Mouse (Mus musculus) heart, embryonic 10.5 days (tissue): ENCODE data around the gene Hoxd9. TPM values are rescaled to one million over a fixed set of nuclear protein-coding genes. Genes with fewer than 3 reads are reported as not detected.

ENCODE experiments used
- DNase-seq: peaks from one replicate; pipeline ENCODE4 v3.0.0-alpha.2; 2017; ENCODE audit warnings: low spot score
- H3K27ac ChIP-seq: fragments of 300-500 bp; sonication (generic); 2 replicates; pipeline ENCODE4 v1.5.1; 2016; ENCODE audit warnings: mild to moderate bottlenecking
- H3K27me3 ChIP-seq: fragments of 300-500 bp; sonication (generic); 2 replicates; pipeline ENCODE4 v1.6.1; 2016; ENCODE audit warnings: mild to moderate bottlenecking; ENCODE audit not compliant: poor library complexity, insufficient read depth, severe bottlenecking
- H3K36me3 ChIP-seq: fragments of 300-500 bp; sonication (generic); 2 replicates; pipeline ENCODE4 v1.6.1; 2016; ENCODE audit warnings: mild to moderate bottlenecking, moderate library complexity
- H3K4me1 ChIP-seq: fragments of 300-500 bp; sonication (generic); 2 replicates; pipeline ENCODE4 v1.6.1; 2016; ENCODE audit warnings: mild to moderate bottlenecking
- H3K4me3 ChIP-seq: fragments of 300-500 bp; sonication (generic); 2 replicates; pipeline ENCODE4 v1.5.1; 2016; ENCODE audit warnings: mild to moderate bottlenecking, moderate library complexity
- H3K9me3 ChIP-seq: fragments of 300-500 bp; sonication (generic); 2 replicates; pipeline ENCODE4 v1.6.1; 2016; ENCODE audit warnings: mild to moderate bottlenecking, moderate library complexity
- WGBS: fragments of 180-500 bp; shearing (Covaris S2); methylation state at CpG from one replicate; pipeline ENCODE4 v1.1.7; 2016; 5-methylcytosine and 5-hydroxymethylcytosine counted together
- polyA plus RNA-seq: library from polyadenylated mRNA; unstranded; fragments of >200 nt; fragmentation: Nextera tagmentation; extraction: Ambion mirVana; gene quantifications from 2 replicates; pipeline ENCODE4 v1.2.1, GENCODE M21; 2016

The Hoxd9 gene
- polyA plus RNA-seq, 1 experiment from 2014 or later = 3.0 TPM

DNA sequence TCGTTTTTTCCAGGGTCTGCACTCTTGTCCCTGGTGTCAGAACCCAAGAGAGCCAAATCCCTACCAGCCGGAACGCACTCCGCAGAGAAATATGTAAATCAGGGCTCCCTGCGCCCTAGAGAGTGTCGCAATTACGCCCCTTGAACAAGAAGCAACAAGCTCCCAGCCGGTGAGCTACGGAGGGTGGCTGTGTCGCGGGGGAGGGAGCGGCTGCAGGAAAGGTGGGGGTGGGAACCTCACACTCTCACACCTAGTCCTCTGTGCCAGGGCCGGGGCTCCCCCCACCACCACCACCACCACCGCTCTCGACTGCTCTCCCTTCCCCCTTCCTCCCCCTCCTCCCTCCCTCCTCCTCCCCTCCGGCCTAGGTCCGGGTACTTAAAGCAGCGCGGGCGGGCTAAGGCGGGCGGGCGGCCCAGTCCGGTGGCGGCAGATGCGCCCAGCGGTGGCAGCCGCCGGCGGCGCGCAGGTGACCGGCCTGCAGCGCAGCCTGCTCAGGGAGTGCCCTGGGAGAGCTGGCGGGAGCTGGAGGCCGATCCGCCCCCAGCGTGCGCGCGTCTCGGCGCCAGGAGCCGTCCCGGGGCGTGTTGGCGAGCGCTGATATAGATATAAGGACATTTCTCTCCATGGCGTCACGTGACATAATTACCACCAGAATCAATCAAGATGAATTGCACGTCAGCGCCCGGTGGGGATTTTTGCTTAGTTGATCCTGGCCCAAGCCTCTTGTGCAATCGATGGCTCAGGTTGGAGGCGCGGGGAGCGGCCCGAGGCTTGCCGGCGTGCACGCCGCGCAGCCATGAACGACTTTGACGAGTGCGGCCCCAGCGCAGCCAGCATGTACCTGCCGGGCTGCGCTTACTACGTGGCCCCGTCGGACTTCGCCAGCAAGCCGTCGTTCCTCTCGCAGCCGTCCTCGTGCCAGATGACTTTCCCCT lies 15.7 kb upstream of the Hoxd9 start:
- peak overlapping the region; percentile 45 for H3K4me3 ChIP-seq
- peaks cover 27% of the 10 kb centered on the region for H3K4me1 ChIP-seq
- DNase-seq = no peak
- H3K27me3 ChIP-seq = peaks cover 100% of the 10 kb centered on the region
- H3K9me3 ChIP-seq = no peaks in the 10 kb centered on the region
- H3K36me3 ChIP-seq = no peaks in the 10 kb centered on the region
- under 1% methylated on average over 77 of the region's 78 CpGs for WGBS
- no peak overlapping the region for H3K27ac ChIP-seq

DNA sequence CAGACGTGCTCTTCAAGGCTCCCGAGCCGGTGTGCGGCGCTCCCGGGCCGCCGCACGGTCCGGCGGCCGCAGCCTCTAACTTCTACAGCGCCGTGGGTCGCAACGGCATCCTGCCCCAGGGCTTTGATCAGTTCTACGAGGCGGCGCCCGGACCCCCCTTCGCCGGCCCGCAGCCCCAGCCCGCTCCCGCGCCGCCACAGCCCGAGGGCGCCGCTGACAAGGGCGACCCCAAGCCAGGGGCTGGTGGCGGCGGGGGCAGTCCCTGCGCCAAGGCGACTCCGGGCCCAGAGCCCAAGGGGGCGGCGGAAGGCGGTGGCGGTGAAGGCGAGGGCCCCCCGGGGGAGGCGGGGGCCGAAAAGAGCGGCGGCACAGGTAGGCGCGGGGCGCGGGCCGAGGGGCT lies 14.7 kb upstream of the Hoxd9 start:
- WGBS = 1% methylated on average over 41 of the region's 51 CpGs
- no peaks in the 10 kb centered on the region for H3K36me3 ChIP-seq
- no peak for DNase-seq
- no peak overlapping the region for H3K27ac ChIP-seq
- no peaks in the 10 kb centered on the region for H3K9me3 ChIP-seq
- peaks cover 32% of the 10 kb centered on the region for H3K4me1 ChIP-seq
- H3K4me3 ChIP-seq = peak overlapping the region; percentile 45
- peaks cover 100% of the 10 kb centered on the region for H3K27me3 ChIP-seq

DNA sequence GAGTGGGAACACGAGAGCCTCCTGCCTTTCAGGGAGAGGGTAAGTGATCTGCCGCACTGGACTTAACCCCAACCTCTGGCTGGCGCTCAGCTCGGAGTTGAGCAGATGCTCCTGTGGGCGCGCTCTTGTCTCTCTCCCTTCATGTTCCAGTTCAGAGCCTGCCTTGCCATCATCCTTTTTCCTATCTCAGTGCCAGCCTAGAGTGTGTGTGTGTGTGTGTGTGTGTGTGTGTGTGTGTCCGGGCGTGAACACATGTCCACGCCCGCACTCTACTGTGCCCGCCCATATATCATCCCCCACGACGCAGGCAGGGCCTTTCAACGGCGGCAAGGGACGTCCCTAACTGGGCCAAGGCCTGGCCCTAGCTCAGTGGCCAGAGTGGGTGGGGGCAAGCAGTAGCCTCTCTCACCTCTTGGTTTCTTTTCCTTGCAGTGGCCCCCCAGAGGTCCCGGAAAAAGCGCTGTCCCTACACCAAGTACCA lies 14.0 kb upstream of the Hoxd9 start:
- H3K36me3 ChIP-seq = no peaks in the 10 kb centered on the region
- H3K27me3 ChIP-seq = peaks cover 100% of the 10 kb centered on the region
- H3K9me3 ChIP-seq = no peaks in the 10 kb centered on the region
- DNase-seq = no peak
- peaks cover 32% of the 10 kb centered on the region for H3K4me1 ChIP-seq
- no peak overlapping the region for H3K27ac ChIP-seq
- WGBS = under 1% methylated on average over 18 of the region's 18 CpGs
- H3K4me3 ChIP-seq = 0 out of 2 replicates have a peak overlapping the region, but pooled peaks have one; percentile 8

DNA sequence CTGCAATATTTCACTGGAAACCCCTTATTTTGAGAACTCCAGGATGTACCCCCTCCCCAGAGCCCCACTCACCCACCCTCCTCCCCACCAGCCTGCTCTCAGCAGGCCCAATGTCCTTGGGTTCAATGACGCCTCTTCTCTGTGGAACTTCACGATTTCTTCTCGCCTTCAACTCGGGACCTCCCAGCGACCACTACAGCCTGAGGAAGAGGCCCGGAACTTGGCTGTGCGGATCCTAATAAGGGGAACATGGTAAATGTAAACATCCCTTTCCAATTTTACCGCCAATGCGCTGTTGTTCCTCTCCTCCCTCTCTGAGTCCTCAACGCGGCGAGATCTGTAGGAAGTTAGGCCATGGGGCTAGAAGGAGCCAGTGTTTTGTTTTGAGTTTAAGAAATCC lies 13.4 kb upstream of the Hoxd9 start:
- H3K9me3 ChIP-seq = no peaks in the 10 kb centered on the region
- 1% methylated on average over 12 of the region's 12 CpGs for WGBS
- H3K27ac ChIP-seq = no peak overlapping the region
- peaks cover 32% of the 10 kb centered on the region for H3K4me1 ChIP-seq
- peaks cover 100% of the 10 kb centered on the region for H3K27me3 ChIP-seq
- H3K4me3 ChIP-seq = no peak overlapping the region
- DNase-seq = no peak
- no peaks in the 10 kb centered on the region for H3K36me3 ChIP-seq

DNA sequence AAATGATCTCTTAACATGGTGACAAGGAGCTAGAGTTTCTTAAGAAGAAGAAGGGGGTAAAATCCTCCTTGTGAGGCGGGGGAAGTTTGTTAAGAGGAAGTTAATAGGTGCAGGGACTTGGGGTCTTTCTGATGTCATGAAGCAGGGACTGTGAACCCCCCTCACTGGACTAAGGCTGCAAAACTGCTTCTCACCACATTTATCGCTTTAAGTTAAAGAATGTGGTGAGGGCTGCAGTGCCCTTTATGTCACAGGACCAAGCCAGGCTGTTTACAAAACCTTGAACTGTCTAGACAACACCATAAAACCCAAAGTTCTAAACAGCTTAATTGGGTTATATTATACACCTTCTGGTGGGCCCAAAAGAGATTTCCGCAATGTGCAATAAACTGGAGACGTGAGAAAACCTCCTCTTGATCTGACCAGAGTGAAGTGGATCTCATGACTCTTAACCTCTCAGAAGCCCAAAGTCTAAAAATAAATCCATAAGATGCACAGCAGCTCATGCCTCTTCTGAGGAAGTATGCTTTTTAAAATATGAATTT lies 12.4 kb upstream of the Hoxd9 start:
- DNase-seq = peak; percentile 51
- H3K9me3 ChIP-seq = no peaks in the 10 kb centered on the region
- H3K27me3 ChIP-seq = peaks cover 100% of the 10 kb centered on the region
- 10% methylated on average over 4 of the region's 4 CpGs for WGBS
- peaks cover 25% of the 10 kb centered on the region for H3K4me1 ChIP-seq
- no peak overlapping the region for H3K4me3 ChIP-seq
- no peak overlapping the region for H3K27ac ChIP-seq
- H3K36me3 ChIP-seq = no peaks in the 10 kb centered on the region

DNA sequence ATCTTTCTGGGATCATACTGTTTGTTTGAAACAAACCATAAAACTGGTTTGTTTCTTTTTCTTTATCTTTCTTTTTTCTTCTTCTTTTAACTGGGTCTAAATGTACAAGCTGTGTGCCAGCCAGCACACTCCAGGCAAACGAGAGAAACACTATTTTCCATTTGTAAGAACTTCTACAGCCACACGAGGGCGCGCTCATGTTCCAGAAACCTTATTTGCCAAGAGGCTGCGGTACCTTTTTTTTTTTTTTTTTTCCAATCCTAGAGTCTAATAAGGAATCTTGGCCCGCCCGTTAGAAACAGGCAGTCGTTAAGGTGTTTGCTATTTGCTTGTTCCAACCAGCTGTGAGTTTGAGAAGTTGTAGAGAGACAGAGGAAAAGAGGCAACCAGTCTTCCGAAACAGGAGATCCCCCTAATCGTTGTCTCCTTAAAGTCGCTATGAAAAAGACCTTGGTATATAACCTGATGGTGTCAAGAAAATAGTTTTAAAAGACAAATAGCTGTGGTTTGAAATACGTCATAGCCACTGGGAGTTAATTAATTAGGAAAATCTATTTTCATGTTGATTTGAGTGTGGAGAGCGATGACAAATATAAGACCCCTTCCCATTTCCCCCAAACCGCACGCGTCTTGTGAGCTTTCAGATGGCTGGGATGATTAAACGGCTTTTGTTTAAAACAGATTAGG lies 11.1 kb upstream of the Hoxd9 start:
- 4% methylated on average over 17 of the region's 17 CpGs for WGBS
- Histone ChIP-seq H3K4me1 (peaks cover 26% of the 10 kb centered on the region), H3K9me3 (no peaks in the 10 kb centered on the region), H3K4me3 (no peak overlapping the region), H3K27me3 (peaks cover 98% of the 10 kb centered on the region), H3K27ac (no peak overlapping the region), H3K36me3 (no peaks in the 10 kb centered on the region)
- peak; percentile 76 for DNase-seq

DNA sequence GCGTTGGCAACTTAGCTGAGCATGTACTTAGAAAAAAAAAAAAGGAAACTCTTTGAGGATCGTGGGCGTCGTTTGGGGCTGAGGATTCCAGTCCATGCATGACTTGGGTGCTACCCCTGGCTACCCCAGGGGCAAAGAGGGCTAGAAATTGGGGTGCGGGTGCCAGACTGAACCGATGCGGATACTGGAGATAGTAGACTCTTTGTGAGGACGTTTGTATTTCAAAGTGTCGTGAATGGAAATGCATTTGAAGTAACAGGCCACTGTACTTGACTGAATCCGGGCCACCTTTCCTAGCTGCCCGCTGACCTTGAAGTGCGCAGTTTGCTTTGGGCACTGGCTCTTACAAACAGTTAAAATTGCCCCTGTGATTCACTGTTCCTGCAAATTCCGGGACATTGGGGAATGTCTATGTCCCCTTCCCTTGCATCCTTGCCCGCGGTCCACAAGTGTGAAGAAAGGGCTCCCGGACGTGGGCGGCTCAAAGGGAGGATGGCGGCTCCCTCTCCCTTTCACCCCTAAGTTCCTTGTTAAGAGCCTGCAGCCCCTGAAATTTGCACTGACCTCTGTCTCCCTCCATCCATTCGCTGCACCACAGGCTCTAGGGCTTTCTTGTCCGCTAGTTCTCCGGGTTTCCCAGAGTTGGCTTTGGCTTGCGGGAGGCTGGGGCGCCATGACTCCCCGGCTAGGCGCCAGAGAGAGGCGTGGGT lies 10.4 kb upstream of the Hoxd9 start:
- Histone ChIP-seq H3K4me1 (peaks cover 23% of the 10 kb centered on the region; the same call in 1 of the 2 replicates), H3K27me3 (peaks cover 98% of the 10 kb centered on the region), H3K9me3 (no peaks in the 10 kb centered on the region), H3K36me3 (no peaks in the 10 kb centered on the region), H3K27ac (no peak overlapping the region), H3K4me3 (0 out of 2 replicates have a peak overlapping the region, but pooled peaks have one; percentile 3)
- WGBS = under 1% methylated on average over 27 of the region's 27 CpGs
- peak; percentile 71 for DNase-seq

DNA sequence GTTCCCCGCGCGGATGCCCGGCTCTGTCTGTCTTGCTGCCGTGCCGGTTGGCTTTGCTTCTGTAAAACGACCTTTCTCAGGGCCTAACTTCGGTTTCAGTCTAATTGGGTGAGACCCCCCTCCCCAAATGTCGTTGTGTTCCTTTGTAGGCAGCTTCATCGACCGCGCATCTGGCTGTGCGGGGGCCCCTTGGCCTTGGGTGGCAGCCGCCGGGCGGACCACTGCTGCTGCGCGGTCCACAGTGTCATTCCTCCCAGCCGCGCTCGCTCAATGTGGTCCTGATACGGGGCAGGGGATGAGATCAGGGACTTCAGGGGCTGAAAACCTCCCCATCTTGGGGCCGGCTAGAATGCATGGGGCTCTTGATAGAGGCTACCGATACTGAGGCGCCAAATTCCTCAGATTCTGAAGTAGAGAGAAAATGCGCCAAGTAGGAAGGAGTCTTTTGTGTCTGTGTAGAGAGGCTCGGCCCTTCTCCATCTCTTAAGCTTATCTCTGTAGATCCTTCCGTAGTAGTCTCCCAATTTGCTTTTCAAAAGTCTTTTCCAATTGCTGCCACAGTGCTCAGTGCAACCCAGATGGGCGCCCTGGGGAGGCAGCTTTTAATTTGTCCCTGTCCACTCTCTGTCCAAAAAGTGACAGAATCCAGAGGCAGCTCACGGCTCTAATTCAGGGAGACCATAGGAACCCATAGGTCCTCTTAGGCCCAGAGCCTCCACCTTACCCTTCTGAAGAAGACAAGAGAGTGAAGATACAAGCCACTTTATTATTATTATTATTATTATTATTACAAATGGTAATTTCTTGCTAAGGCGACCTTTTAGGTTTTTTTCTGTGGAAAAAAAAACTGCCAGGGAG lies 9.6 kb upstream of the Hoxd9 start:
- H3K27ac ChIP-seq = no peak overlapping the region; the same call in 1 of the 2 replicates
- H3K27me3 ChIP-seq = peaks cover 98% of the 10 kb centered on the region
- no peaks in the 10 kb centered on the region for H3K9me3 ChIP-seq
- H3K4me3 ChIP-seq = 0 out of 2 replicates have a peak overlapping the region, but pooled peaks have one; percentile 3
- WGBS = under 1% methylated on average over 31 of the region's 31 CpGs
- DNase-seq = no peak
- peaks cover 16% of the 10 kb centered on the region; the same call in 1 of the 2 replicates for H3K4me1 ChIP-seq
- H3K36me3 ChIP-seq = no peaks in the 10 kb centered on the region

DNA sequence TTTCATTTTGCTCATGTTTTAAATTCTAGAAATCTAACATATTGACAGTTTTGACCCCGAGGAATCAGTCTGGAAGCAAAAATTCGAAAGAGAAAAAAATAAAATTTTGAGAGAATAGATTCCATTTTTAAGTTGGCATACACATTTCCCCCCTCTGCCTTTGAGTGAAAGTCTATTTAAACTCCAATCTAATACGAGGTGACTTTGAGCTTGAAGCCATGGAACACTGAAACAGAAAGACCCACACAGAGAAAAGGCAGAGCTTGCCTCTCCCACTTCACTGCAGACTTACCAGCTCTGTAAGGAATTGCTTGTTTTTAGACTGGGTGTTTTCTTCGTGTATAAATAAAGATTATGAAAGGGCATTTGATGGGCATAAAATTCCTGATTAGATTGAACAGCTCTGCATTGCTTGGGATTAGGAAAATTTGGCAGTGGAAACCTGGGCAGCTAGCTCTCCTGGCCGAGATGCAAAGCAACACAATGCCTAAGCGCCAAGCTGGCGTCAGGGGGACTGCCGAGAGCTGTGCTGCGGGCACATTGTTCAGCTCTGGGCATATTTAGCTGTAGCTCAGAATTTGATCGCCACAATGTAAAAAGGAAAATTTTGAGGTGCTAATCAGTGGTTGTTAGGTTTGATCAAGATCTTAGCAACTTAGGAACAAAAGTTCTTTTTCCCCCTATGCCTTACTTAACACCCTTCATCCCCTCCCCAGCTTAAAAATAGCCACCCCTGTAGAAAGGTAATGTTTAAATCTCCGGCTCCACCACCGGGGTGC lies 8.5 kb upstream of the Hoxd9 start:
- WGBS = 2% methylated on average over 12 of the region's 12 CpGs
- DNase-seq = no peak
- Histone ChIP-seq H3K4me1 (peaks cover 14% of the 10 kb centered on the region; the same call in 1 of the 2 replicates), H3K27ac (no peak overlapping the region), H3K9me3 (no peaks in the 10 kb centered on the region), H3K36me3 (no peaks in the 10 kb centered on the region), H3K4me3 (no peak overlapping the region), H3K27me3 (peaks cover 98% of the 10 kb centered on the region)

DNA sequence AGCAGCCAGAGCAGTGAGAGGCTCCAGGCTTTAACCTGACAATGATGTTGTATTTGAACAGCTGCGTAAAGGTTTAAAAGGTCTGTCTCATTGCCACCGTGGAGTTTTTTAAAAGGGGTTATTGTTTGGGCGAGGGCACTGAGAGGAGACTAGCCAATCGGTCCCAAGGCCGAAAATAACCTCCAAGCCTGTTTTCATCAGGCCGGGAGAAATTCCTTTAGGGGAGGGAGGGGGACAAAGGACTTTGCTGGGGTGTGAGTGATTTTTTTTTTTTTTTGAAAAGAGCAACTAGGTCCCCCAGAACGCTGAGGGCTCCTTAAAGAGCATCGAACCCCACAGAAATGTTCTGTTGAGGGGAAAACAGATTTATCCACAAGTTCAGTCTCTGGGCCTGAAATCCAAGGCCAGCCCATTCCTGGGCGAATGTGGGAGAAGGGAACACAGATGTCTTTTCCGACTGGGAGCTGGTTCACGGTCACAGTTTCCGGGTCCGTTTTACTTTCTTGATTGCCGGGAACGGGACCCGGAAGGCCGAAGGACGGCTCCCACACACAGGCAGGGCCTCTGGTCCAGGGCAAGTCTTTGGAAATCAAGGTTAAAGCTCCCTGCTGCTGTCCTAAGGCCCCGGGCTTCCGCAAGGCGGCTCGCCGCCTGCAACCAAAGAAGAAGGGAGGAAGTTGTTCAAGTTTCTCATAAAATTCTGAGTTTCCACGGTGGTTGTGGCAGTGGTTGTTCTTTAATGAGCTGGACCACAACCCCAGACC lies 7.8 kb upstream of the Hoxd9 start:
- no peaks in the 10 kb centered on the region for H3K9me3 ChIP-seq
- peaks cover 14% of the 10 kb centered on the region; the same call in 1 of the 2 replicates for H3K4me1 ChIP-seq
- under 1% methylated on average over 24 of the region's 24 CpGs for WGBS
- no peak overlapping the region for H3K27ac ChIP-seq
- H3K36me3 ChIP-seq = no peaks in the 10 kb centered on the region
- H3K4me3 ChIP-seq = no peak overlapping the region
- DNase-seq = peak; percentile 75
- peaks cover 98% of the 10 kb centered on the region for H3K27me3 ChIP-seq
